Mouse (Mus musculus): ENCODE data around the gene Slc7a8.
"Not testable (repeated sequence)": the region's sequence is repeated elsewhere in the genome, so short reads cannot be mapped to it uniquely, and the experiment has no call there.

Gene Slc7a8

DNA sequence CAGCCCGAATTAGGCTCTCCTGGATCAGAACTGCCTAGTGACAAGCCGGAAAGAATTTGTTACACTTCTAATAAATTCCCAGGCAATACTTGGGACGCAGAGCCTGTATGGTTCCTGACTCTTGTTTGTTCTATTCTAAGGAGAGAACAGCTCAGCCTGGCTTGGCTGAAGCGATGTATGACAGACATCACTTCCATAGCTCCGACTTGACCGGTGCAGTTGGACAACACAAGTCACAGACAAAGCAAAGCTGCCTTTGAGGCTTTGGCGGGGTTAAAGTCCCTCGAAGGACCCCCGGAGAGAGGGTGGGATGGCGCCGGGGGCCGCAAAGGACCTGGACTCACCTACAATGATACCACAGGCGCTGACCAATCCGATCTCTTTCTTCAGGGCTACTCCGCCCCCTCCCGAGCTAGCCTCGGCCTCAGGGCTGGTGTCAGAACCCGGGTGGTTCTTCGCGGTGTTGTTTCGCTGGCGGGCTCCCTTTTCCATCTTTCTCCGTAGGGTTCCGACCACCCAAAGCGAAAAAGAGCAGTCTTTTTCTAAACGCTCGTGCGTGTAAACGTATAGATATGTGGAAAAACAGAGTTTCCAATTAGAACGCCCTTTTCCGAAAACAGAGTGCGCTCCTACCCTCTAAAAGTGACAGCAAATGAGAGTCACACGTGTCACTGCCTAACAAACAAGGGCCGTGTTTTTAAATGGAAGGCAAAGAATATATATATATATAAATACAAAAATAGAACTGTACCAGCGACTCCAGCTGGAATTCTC is 723 bp downstream of the Slc7a8 start:
- DNase-seq (ENCODE audit: low spot score): peak; percentile 55

DNA sequence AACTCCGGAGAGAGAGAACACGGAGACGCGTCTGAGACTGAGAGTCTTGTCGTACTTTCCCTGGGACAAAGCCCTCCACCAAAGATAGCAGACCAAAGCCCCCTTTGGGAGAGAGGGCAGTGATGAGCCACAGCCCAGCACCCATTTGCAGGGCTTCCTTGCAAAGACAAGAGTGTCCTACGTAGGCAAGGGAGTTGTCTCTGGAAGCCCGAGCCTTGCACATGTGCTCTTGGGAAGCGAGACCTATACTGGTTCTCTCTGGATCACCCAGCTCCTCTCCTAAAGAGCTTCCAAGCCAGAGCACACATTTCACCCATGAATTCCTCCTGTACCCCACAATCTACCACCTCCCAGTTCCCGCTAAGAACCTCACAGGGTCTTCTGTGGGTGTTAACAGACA is 1.7 kb downstream of the Slc7a8 start:
- no peak for DNase-seq (ENCODE audit: low spot score)

DNA sequence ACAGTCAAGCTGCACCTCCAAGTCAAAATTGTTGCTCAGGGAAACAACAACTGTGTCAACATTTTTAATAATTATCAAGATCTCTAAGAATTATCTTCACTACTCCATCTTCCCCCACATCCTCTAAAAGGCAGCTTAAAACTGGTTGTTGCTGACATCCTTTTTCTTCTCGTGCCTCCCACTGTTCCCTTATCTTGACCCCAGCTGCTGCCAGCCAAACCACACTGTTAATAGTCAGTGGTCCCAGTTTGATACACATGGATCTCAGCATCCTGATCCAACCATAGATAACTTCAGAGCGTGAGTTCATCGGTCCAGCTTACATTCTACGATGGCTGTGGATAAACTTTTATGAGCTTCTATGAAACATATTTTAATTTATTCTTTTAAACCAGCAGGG is 3.9 kb downstream of the Slc7a8 start:
- no peak for DNase-seq (ENCODE audit: low spot score)

DNA sequence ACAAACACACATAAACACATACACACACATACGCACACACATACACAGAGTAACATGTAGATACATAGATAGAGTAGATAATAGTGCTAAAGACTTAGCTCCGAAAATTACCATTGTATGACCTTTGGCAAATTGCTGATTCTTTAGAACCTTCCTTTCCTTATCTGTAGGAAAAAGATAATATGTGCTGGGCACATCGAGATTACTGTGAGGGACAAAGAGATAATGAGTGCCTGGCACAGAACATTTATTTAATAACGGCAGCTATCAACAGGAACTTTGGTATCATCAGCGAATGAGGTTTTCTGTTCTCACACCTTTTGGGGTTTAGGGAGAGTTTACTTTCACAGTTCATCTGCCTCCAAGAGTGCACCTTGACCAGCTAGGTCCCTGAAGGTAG is 5.0 kb downstream of the Slc7a8 start:
- no peak for DNase-seq (ENCODE audit: low spot score)

DNA sequence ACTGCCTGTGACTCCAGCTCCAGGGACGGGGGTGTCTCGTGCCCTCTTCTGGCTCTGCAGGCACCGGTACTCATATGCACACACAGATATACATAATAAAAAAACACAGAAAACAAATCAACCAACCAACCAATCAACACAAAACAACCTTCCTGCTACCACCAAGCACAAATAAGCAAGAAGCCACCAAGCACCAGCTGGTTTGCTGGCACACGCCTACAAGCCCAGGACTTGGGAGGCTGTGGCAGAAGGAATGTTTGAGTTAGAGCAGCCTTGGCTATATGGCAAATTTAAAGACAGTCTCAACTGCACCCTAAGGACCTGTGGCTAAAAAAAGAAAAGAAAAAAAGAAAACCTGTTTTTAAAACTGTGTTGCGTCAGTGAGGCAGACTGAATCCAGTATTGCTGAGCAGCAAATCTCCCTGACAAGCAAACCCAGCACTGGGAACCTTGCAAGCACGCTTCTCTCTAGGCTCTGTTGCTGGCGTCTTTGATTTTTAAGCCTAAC is 6.2 kb downstream of the Slc7a8 start:
- no peak for DNase-seq (ENCODE audit: low spot score)

DNA sequence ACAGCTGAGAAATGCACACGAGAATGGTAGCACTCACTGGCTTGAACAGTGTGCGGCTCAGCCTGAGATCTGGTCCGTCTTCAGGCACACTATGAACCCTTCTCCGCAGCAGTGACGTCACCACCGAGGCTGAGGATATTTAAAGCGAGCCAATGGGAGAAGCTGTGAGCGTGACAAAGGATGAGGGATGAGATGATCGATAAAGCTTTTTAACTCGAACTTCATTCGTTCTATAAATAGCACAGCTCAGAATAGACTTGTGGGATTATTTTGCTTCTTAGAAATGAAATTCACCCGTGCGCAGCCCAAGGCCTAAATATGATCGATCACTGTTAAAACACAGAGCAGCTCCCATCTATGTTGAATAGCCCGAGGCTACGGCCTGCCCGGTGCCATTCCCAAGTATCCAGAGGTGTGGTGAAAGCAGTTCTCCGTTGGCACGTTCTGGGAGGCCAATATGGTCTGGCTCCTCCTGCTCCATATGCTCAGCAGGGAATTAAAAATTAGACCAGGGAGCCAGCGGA is 9.4 kb downstream of the Slc7a8 start:
- DNase-seq (ENCODE audit: low spot score): peak; percentile 58

DNA sequence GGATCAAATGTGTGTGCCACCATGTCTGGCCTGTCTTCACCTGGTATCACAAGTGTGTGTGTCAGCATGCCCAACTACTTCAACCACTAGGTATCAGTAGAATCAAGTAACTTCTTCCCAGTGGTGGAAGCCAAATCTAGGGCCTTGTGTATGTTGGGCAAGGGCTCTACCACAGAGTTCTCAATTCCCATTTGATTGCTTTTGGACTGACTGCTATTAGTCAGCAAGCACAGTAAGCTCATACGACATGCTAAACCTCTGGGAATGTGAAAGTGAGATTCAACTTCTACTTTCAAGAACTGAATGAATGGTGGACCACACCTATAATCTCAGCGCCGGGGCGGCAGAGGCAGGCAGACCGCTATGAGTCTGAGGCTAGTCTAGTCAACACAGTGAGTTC is 11.4 kb downstream of the Slc7a8 start:
- DNase-seq (ENCODE audit: low spot score): no peak

DNA sequence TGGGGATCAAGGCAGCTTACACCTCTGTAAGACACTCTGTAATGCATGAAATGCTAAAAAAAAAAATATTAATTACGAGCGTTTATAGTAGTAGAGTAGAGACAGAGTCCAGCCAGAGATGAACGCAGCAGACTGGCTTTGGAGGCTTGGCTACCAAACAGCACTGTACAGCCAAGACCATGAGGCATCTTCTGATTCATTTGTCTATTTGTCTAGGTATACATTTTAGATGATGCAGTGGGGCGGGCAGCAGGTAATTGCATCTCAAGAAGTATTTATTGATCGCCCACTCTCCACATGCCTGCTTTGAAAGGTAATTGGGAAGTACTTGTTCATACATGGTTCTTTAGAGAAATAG is 12.7 kb downstream of the Slc7a8 start:
- DNase-seq (ENCODE audit: low spot score): no peak

DNA sequence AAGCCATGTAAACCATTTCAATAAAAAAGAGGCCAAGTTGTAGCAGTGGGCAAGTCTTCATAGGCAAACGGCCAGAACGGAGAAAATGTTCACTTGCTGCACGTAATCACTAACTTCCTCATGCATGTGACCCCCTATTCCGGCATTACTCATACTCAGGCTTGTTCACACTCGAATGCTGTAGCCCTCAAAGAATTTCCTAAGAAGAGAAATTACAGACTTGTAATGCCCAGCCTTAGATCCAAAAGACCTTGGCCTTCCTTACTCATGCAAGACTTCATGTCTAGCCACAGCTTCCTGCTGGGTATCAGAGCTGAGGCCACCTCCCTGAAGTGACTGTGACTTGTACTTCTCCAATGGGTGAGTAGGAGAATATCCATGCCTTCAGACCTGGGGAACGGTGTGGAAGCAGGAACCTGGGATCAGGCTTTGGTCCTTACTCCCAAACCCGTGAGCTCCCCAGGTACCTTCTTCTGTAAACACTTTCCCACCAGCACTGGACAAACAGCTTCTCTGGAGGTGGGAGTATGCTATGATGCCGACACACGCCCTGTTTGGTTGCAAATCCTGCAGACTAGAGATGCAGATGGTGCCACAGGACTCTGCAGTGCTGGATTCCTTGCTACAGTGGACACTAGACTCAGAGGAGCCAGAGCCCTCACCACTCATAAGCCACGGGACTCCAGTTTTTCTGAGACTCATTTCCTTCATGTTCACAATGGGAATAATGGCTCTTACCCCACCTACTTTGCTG is 13.3 kb downstream of the Slc7a8 start:
- no peak for DNase-seq (ENCODE audit: low spot score)

DNA sequence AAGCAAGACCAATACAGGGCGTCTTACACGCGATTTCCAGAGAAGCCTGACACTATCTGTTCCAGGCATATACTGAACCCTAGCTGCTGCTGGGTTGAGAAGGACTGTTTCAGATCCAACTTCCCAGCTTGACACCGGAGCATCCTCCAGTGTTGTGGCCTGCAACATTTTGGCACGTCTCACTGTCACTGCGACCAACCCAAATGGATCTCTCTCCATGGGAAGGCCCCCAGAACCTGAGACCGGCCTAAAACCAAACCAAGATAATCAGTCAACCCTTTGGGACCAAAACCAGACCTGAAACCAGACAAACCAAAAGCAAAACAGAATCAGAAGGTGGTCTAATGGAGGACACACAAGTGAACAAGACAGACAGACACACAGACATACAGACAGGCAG is 14.8 kb downstream of the Slc7a8 start:
- DNase-seq (ENCODE audit: low spot score): not testable (repeated sequence)

DNA sequence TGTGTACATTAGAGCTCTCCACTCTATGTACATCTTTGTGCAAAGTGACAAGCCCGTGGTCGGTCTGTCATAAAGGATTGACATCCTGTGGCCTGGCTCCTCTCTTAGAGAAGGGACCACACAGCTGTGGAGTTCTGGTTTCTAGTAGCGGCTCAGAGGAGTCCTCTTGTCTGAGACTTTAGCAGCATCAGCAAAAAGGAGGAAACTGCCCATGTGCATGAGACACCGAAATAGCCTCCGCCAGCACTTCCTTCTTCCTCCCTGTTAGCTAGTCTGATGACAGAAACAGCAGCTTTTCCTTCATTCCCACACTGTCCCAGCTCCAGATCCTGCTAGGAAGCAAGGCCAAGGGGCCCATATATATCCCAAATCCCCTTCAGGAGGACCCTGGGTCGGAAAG is 25.4 kb downstream of the Slc7a8 start:
- DNase-seq (ENCODE audit: low spot score): no peak

DNA sequence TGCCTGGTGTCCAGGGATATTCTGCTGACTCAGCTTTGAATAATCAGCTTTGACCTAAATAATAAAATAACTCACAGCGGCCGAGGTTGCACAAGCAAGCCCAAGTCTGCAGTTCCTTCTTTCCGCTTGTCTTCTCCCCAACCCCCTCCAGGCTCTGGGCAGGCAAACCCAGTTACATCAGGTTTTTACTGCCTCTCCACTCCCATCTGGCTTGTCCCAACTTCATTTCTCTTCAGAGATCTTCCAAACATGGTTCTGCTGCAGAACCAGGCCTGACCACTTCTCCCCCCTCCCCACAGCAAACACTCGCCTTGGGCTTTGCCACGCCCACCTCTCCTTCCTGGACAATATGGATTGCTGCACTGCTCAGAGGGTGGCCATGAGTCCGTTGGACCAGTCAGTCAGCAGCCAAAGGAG is 27.1 kb downstream of the Slc7a8 start:
- no peak for DNase-seq (ENCODE audit: low spot score)

DNA sequence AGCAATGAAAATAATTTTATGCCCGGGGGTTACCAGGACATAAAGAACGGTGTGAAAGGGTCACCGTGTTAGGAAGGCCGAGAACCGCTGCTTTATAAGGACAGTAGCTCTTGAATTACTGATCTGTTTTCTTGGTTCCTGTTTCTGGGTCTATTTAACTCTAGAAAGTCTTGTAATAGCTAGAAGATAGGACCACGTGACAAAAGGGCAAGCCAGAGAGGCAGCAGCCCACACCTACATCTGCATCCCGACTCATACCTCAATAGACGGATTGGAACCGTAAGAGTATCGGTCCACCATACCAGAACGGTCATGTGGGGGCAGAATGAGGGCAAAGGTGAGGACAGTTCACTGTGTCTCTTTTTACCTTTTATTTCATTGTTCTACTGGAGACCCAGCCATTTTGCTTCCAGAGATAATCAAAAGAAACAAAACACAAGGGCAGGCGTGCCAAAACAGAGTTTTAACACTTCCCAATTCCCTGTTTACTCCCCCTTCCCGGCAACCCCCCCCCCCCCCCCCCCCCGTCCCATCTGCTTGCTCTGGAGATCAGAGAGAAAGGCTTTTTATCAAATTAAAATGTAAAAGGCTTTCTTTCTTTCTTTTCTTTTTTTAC is 27.7 kb downstream of the Slc7a8 start:
- no peak for DNase-seq (ENCODE audit: low spot score)

DNA sequence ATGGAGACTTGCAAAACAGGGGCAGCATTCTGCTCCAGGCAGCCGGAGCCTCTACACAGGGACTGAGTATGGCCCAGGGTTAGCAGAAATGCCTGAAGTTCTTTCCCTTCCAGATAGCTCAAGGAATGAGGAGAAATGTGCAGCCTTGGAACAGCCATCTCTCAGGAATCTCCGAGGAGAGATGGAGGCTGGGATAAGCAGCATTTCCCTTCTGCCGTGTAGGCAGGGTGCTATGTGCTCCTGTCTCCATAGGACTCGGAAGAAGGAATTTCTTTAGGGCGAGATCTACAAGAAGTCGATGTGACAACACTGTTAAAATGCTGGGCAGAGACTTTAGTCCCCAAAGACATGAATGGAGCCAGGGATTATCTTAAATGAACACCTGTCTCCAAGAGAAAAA is 28.8 kb downstream of the Slc7a8 start:
- no peak for DNase-seq (ENCODE audit: low spot score)

DNA sequence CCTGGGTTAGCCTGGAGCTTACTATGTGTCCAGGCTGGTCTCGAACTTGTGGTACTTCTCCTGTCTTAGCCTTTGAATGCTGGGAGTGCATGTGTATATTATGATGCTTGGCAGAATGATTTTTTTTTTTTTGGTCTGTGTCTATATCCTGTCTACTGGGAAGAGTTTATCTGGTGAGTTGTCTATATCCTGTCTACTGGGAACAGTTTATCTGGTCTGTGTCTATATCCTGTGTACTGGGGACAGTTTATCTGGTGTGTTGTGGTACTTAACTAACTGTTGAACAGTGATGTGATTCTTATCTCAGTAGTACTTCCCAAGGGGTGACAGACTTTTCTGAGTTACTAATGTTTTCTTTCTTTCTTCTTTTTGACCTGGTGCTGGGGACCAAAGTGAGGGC is 30.0 kb downstream of the Slc7a8 start:
- DNase-seq (ENCODE audit: low spot score): no peak

DNA sequence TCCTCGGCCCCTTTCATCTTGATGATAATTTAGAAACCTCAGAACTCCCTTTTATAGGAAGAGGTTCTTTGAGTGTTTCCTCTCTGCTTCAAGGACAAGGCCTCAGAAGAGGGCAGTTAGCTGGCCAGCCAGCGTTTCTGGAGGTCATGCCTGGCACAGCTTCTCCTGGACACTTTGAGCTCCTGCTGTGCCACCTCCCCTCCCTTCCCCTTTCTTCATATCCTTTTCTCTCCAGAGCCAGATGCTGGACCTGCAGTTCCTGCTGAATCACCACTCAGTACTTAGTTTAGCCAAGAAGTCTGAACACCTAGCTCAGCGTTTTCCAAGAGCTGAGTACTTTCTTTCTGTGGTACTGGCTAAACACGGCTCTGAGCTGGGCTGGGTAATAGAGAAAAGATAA is 32.5 kb downstream of the Slc7a8 start:
- DNase-seq (ENCODE audit: low spot score): no peak

DNA sequence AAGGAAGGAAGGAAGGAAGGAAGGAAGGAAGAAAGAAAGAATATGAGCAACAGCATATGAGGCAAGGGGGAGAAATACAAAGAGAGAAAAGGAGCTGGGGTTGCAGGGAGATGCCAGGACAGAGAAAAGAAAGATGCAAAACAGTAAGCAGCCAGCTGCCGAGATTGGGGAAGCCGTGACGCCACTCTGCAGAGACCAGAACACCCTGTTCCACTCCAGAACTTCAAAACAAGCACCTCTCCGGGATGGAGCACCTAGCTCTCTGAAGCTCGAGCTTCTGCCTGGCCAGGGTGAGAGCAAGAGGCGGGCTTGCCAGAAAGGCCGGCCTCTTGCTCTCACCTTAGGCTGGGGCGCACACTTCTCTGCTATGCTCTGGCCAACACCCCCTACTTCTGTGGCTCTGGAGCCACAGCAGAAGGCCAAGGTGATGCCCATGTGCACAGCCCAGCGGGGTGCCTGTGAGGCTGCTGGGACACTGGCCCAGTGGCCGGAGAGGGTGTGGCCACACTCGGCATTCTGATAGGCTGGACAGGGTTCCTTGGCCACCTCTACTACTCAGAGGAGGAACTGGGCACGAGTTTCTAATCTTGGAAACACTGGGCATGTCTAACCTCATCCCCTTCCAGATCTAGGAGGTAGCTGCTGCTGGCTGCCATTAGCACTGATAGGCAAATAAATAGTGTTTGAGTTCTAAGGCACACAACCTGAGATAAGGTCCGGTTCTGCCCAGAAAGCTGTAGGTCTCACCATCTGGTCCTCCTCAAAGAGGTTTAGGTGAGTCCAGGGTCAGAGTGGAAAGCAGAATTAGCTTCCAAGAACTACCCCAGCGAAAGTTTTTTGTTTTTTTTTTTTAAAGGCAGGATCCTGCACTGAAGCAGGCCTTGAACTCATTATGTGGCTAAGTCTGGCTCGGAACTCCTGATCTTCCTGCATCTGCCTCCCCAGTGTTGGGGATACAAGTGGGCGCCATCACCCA is 33.5 kb downstream of the Slc7a8 start:
- no peak for DNase-seq (ENCODE audit: low spot score)

DNA sequence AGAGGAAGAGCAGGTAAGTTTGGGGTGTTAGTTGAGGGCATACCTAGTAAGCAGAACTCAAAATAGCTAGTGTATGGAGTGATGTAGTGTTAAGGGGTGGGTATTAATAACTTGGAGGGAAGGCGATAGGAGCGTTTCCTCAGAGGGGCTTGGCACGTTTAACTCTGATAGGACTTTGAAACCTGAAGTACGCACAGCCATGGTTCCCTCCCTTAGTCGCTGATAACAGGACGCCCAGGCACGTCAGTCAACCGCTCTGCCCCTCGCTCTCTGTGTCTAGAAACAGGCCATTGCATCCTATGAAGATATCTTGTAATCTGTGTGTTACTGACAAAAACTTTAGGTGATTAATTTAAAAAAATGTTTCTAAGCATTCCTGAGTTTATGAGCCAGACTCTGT is 35.7 kb downstream of the Slc7a8 start:
- DNase-seq (ENCODE audit: low spot score): no peak

DNA sequence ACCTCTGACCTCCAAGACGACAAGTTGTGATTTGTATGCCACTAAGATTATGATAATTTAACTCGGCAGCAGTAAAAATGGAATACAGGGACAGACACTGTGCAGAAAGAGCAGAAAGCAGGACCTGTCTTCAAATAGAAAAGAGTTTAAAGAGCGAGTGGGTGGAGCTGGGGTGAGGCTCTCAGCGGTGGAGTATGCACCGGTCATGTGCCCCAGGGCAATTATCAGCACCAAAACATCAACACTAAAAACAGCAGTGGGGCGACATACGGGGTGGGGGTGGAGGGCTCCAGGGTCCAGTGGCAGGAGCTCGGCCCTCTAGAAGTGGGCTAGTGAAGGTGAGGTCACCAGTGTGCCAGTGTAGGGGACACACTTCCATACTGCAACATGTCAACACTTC is 37.3 kb downstream of the Slc7a8 start:
- no peak for DNase-seq (ENCODE audit: low spot score)

DNA sequence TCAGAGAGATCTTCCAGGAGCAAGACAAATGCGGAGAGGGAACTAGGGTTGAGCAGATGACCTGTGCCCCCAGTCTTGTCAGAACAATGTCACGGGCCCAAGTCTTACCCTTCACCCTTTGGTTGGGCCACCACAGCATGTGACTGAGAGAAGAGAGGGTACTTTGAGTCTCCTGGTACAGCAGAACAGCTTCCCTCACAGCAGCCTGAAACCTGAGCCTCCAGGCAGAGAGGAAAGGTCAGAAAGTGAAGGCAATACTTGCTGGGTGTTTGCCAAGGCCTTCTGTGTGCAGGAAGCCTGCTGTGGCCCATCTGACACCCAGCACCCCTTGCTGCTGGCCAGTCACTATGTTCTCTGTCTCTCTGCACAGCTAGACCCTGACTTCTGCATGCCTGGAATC is 39.4 kb downstream of the Slc7a8 start:
- DNase-seq (ENCODE audit: low spot score): no peak

DNA sequence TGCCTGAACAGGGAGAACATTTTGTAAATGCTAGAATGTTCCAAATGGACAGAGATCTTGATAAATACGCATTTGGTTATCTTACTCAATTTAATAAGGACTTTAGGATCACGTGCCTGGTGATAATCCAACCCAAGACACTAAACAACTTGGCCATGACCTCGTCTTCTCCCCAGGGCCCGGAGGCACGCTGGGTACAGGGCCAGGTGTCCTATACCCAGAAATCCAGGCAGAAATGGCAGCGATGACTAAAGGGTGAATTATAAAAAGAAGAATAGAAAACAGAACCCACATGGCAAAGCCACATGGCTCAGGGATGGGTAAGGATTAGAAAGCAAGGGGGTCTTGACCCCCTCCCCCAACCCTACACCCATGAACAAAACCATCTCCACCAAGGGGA is 40.0 kb downstream of the Slc7a8 start:
- DNase-seq (ENCODE audit: low spot score): no peak

DNA sequence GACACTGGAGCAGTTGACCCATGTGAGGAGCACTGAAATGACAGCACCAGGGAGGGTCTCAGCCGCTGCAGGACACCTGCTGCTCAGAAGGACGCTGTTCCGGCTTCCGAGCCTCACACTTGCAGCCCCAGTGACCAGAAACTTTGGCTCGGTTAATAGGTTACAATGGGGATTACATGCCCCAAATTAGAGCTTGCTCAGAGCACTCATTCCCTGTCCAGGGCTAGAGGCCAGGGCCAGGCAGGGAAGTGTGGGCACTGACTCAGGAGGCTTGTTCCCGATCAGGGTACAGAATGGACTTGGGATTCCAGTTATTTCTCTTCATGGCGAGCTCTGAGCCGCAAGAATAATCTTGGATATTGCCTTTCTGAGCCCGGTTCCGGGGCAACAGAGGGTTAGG is 44.1 kb downstream of the Slc7a8 start:
- DNase-seq (ENCODE audit: low spot score): no peak

Measured in left cerebral cortex, adult 11 months (tissue).